Mouse (Mus musculus): ENCODE measurements around the gene Med22.
"Not testable (repeated sequence)": the region's sequence is repeated elsewhere in the genome, so short reads cannot be mapped to it uniquely, and the experiment has no call there.

Med22 gene

DNA sequence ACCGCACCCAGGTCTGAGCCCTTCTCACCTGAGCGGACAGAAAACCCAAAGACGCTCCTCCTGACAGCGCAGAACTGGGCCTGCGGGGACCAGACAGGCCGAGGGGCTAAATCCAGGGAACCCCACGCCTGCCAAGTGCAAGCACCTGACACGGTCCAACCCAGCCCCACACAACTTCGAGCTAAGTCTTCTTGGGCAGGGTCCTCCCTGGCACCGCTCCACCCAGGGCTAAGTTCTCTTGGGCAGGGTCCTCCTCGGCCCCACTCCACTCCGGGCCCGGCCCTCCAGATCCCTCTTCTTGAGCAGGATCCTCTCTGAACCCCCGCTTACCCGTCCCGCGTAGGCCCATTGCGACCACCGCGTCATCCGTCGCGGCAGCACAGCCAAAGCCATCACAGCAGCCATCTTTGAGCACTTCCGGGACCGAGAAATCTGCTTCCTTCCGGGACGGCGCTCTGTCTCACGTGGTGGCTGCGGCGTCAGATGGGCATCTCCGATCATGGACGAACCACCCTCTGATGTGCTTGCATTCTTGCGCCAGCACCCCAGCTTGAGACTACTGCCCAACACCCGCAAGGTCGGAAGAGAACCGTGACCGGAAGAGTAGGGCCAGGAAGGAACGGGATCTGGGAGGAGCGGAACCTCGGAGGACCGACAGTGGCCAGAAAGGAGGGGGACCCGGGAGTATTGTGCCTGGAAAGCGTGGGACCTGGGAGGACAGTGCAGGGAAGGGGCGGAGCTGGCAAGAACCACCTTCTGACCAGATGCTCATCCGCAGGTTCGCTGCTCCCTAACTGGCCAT, 5.7 kb upstream of the Med22 start, which contains the start of the genes Surf2 and Surf1:
TSS of gene Surf2 (plus strand) at position 441 of the 802 bp plus-strand sequence.
TSS of gene Surf1 (minus strand) at position 604 of the 802 bp plus-strand sequence.
- peak; percentile 70 for DNase-seq (ENCODE audit: low spot score)

GRCm38 (mm10) chr2:26914148-26914941, 3.9 kb upstream of the Med22 start:
- DNase-seq (ENCODE audit: low spot score) = no peak

DNA sequence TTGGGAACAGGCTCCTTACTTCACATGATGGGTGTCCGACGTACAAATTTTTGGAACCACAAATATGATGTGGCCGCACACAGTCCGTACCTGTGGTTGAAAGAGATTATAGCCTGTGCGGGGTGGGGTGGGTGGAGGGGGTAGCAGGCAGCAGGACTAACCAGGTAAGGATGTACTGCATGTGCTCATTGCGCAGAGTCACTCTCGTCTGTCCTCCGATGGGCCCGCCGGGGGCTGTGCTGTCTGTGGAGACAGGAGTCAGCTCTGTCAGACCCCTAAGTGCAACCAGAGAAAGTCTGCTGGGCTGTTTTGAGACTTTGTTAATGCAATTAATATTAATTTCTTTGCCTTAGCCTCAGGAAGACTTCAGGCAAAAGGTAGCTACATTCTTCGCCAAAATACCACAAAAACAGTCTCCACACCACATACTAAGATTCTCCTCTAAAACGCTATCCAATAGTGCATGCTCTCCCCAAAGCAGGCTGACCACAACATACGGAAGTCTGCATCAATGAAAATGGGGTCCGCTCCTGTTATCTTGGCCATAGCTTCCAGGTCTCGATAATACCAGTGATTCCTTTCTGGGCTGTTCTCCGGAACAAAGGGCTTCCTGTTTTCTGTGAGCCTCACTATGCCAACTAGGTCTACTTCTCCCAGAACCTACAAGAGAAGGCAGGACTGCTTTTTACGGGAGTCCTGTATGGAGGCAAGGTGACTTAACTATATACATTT, 3.1 kb upstream of the Med22 start:
- DNase-seq (ENCODE audit: low spot score) = no peak

- DNase-seq (ENCODE audit: low spot score) = no peak
Measured at GRCm38 (mm10) chr2:26912253-26912770, 1.8 kb upstream of the Med22 start.

DNA sequence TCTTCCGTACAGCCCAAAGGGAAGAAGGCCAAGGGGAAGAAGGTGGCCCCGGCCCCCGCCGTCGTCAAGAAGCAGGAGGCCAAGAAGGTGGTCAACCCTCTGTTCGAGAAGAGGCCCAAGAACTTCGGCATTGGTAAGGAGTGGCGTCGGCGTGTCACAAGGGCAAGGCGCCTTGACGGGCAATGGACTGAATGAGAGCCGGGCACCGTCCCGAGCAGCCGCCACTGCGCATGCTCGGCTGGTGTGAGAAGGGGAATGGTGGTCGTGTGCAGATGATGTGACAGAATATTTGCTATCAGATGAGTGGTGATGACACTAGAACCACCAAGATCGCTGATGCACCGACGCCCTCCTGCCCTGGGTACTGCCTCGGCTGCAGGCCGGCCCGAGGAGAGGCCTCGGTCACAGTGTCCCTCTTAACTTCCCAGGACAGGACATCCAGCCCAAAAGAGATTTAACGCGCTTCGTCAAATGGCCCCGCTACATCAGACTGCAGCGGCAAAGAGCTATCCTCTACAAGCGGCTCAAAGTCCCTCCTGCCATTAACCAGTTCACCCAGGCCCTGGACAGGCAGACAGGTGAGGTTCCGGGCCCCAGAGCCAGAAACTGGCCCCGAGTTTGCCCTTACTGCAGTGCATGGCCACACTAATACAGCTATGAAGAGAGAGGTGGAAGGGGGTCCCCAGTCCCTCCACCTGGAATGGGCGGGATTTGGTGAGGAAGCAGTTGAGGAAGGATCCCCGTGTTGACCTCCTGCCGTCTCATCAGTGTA, 703 bp upstream of the Med22 start:
- no peak for DNase-seq (ENCODE audit: low spot score)

DNA sequence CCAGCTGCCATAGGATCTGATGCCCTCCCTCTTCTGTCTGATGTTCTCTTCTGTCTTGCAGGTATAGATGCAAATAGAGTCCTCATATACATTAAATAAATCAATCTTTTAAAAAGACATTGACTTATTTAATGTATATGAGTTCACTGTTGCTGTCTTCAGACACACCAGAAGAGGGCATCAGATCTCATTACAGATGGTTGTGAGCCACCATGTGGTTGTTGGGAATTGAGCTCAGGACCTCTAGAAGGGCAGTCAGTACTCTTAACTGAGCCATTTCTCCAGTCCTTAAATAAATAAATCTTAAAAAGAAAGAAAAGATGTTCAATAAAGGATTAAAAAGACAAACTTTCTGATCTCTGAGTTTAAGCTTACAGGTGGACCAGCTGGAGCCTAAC, 1.1 kb downstream of the Med22 start:
- no peak for DNase-seq (ENCODE audit: low spot score)

GRCm38 (mm10) chr2:26908710-26909386, 1.6 kb downstream of the Med22 start:
- no peak for DNase-seq (ENCODE audit: low spot score)

GRCm38 (mm10) chr2:26907109-26907508, 3.4 kb downstream of the Med22 start:
- DNase-seq (ENCODE audit: low spot score) = no peak

- no peak for DNase-seq (ENCODE audit: low spot score)
Measured at GRCm38 (mm10) chr2:26906431-26906830, 4.0 kb downstream of the Med22 start.

DNA sequence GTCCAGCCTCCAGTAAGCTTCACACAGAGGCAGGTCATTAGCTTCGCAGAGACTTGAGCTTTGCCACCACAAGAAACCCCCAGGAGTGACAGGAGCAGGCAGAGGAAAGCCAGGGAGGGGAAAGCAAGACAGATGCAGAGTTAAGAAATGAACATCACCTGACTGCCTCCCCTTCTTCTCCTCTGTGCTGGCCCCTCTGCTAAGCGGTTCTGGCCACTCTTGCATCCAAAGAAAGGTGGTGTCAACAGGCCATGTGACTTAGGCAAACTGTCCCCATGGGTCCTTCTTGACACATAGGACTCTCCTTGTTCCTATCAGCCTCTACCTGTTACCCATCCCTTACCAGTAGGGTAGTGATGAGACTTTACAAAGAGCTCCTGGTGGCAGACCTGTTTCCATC, 4.5 kb downstream of the Med22 start:
- DNase-seq (ENCODE audit: low spot score) = no peak

GRCm38 (mm10) chr2:26903311-26903710, 7.2 kb downstream of the Med22 start:
- no peak for DNase-seq (ENCODE audit: low spot score)

DNA sequence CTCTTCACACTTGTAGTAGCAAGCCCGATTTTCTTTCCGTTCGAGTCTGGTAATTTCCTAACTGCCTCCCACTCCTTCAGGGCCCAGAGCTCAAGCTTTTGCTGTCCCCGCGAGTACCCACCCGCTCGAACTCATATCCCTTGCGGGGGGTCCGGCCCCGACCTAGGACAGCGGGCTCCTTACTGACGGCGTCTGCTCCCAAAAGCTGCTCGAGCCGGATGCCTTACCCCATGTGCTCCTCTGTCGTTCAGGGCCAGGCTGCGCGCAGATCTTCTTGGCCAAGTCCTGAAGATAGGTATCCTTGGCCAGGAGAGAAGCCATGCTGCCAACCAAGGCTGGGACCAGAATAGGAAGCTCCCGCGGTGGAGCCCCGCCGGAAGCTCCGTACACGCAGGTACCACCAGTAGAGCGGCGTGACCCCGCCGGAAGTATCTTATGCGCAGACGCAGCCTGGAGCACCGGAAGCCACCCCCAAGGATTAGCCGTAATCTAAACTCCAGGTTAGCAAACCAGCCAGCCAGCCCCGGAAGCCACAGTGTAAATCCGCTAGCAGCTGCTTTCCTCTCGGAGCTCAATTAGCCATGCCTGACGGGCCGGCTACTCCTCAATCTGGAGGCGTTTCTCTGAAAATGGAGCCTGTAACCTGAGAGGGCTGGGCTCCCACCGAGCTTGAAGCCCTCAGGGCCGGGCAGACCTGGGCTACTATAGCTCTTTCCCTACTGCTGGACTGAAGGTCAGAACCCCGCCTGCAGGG, 7.8 kb downstream of the Med22 start, which contains the start of gene Surf6:
TSS of gene Surf6 (minus strand) at position 413 of the 754 bp plus-strand sequence.
- DNase-seq (ENCODE audit: low spot score) = peak; percentile 92

- no peak for DNase-seq (ENCODE audit: low spot score)
Measured at GRCm38 (mm10) chr2:26901834-26902400, 8.6 kb downstream of the Med22 start.

- no peak for DNase-seq (ENCODE audit: low spot score)
Measured at GRCm38 (mm10) chr2:26900731-26901130, 9.7 kb downstream of the Med22 start.

GRCm38 (mm10) chr2:26895898-26896297, 14.6 kb downstream of the Med22 start:
- no peak for DNase-seq (ENCODE audit: low spot score)

DNA sequence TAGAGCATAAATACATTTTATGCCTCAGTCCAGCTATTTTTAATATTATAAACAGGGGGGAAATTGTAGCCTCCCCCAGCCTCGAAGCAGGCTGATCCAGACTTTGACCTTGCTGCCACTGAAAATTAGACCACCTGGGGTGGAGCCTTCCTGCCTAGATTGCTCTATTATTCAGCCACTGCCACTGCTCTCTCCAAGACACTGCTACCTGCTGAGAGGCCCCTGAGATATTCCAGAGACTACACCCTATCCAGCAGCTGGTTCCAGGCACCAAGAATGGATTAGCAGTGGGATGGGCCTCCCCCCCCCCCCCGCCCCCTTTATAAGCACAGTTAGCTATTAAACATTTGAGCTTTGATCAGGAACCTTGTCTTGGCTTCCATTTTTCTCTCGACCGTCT, 24.3 kb downstream of the Med22 start:
- DNase-seq (ENCODE audit: low spot score) = not testable (repeated sequence)

DNA sequence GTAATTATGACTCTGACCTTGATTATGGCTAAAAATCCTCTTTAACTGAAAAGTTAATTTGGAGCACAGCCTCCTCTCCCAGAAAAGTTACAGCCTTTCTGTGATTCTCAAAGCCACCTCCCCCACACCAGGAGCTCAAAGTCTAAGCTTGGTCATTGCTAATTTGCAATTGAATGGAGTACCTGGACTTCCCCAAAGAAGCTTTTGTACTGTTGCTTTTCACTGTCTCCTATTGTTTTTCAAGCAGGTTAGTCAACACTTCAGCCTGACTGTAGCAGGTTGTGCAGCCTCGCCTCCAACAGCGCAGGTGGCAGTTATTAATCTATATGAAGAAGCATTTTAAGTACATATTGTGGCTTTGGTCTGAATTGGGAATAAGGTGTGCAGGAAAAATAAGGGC, 24.9 kb downstream of the Med22 start:
- not testable (repeated sequence) for DNase-seq (ENCODE audit: low spot score)

- DNase-seq (ENCODE audit: low spot score) = no peak
Measured at GRCm38 (mm10) chr2:26878571-26878970, 31.9 kb downstream of the Med22 start.

DNA sequence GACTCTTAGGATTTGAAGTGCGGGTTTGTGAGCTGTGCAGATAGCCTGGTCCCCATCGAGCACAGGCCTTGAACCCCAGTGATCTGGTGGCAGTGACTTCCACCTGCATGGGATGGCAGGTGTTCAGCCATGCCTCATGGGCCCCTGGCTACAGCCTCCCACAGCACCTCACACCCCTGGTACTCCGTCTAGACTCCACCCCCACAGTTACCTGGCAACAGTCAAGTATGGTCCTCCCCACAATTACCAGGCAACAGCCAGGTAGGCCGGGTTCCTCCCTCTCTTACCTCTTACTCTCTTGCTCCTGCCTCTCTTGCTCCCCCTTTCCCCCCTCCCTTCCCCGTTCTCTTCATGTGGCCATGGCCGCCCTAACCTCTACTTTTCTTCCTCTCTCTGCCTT, 39.8 kb downstream of the Med22 start:
- DNase-seq (ENCODE audit: low spot score) = no peak

- DNase-seq (ENCODE audit: low spot score) = no peak
Measured at GRCm38 (mm10) chr2:26864879-26865278, 45.6 kb downstream of the Med22 start, which contains the start of gene Abo. Abo (minus strand) TSS chr2:26864979.
